Mouse (Mus musculus) gastrocnemius, postnatal 14 days (tissue): ENCODE results near the gene Dcp1a. TPM values are rescaled to one million over a fixed set of nuclear protein-coding genes. Genes with fewer than 3 reads are reported as not detected.

ENCODE experiments used
- DNase-seq: peaks from one replicate; pipeline ENCODE4 v3.0.0; 2021; ENCODE audit warnings: mixed read lengths
- intact Hi-C: fragments of 180-260 bp; cut with DNase I; formaldehyde crosslinking; loops from one replicate; pipeline ENCODE4 v1.15.1; 2025; ENCODE audit warnings: low total_unique reads
- long read RNA-seq, 2 experiments: library from polyadenylated mRNA; stranded (forward); transcript quantifications; one replicate each; pipeline ENCODE4 v2.0.0; 2021
- total RNA-seq, 2 experiments: library from RNA; stranded (reverse); gene quantifications; 2 replicates each; pipeline ENCODE4 v1.2.3; 2021

Gene Dcp1a
- 1 to 10 TPM; 8.3 to 8.4 TPM for total RNA-seq
- long read RNA-seq, experiment 1, partial matches to known transcripts, result 0 of 1 reads
- long read RNA-seq, experiment 1, other reads (novel, unspliced or antisense), result 1 of 1 reads
- long read RNA-seq, experiment 2, full-length matches to known transcripts, result 2 of 5 reads
- long read RNA-seq, experiment 2, partial matches to known transcripts, result 1 of 5 reads
- long read RNA-seq, experiment 2, other reads (novel, unspliced or antisense), result 2 of 5 reads

DNA sequence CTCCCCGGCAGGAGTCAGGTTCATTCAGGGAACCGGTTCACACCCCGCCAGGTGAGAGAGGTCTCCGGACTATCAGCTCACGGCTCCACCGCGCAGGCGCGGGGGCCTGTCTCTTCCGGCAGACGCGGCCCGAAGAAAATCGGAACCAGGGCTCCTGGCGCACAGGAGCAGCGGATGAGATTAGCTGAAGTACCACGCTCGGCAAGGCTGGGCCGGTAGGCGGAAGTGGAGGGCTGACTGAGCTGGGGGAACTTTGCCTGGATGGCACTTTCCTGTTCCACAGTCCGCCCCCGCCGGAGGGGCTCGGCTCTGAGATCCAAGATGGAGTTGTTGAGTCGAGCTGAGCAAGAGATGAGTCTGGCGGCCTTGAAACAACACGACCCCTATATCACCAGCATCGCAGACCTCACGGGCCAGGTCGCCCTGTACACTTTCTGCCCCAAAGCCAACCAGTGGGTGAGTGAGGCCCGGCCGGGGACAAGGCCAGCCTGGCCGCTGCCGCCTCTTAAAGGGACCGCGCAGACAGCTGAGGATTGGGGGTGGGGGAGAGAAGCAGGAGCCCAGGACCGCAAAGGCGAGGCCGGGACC is at the start of gene Dcp1a:
Dcp1a (plus strand) TSS at position 175 of the 588 bp plus-strand sequence.
- peak; percentile 95 for DNase-seq
- intact Hi-C loops, result no loop called here

DNA sequence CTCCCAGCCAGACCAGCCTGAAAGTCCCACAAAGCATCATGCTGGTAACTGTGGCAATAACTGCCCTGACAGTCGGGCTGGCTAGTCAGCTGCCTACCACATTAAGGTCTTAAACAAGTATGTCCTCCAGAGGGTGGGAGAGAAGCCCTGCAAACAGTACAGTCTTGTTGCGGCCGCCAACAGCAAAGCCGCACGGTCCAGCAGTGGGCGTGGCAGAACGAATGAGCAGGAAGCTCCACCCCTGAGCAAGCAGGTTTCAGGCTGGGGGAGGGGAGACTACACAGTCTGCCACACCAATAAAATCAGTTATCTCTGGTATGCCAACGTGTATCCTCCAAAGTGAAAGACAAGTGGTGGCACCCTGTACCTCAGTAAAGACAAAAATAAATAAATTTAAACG is 49.7 kb upstream of the Dcp1a start:
- peak; percentile 13 for DNase-seq
- intact Hi-C loops, result no loop called here

DNA sequence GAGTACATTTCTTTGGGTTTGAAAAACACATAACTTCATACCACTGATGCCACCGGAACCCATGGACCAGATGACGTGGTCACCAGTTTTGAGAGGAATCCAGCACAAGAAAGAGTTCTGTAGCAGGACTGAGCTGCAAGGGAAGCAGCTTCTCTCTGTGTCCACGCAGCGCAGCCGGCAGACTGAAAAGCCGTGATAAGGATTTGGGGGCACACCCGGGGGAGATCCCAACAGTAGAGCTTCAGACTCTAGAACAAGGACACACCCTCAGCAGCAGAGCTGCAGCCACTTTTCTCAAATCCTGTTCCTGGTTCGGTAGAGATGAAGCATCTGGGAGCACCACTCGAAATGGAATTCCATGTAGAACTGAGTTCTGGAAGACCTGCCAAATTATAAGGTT is 49.3 kb upstream of the Dcp1a start:
- DNase-seq, result no peak
- intact Hi-C loops, result no loop called here

DNA sequence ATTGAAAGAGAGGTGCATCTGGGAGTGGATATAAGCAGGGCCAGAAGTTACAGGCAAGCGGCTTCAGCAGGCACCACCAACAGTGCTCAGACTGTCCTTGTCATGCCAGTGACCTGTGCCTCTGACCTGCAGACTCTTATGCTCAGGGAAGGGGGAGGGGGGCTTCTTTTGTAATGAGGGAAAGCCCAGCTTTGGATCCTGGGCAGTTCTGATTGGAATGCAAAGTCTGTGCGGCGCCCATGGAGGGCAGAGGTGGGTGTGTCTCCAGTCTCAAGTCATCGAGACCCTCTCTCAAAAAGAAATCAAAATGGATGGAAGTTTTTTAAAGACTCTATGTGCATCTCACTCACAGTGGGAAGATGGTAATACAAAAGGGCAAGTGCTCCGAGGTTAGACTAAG is 48.9 kb upstream of the Dcp1a start:
- intact Hi-C loops, result no loop called here
- no peak for DNase-seq

DNA sequence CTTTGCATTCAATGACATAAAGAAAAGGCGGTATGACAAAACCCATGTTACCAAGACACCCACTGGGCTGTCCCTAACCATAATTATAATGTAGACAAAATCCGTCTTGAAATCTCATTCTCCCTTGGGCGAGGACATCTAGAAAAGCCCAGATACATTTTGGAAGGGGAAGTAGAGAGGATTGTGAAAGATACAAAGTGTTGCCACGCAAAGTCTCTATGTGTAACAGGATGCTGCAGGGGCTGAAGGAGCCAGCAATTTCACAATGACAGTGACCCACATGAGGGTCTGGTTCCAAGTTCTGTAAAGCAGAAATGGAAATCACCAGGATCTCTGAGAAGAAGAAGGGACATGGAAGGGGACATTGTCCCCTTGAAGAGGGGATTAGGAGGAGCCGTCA is 44.0 kb upstream of the Dcp1a start:
- no peak for DNase-seq
- intact Hi-C loops, result no loop called here

DNA sequence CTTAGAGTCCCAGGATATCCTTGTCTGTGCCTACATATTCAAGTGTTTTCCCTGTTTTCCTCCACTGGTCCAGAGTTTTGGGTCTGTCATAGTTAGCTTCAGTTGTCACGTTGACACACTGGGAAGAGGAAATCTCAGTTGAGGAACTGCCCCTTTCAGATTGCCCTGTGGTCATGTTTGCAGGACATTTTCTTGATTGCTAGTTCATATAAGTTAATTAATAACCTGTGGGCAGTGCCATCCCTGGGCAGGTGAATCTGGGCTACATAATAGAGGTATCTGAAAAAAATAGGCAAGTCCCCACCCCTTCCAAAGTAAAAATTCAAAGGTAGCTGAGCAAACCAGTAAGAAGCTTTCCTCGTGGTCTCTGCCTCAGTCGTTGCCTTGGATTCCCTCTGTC is 39.4 kb upstream of the Dcp1a start:
- DNase-seq, result no peak
- intact Hi-C loops, result no loop called here

DNA sequence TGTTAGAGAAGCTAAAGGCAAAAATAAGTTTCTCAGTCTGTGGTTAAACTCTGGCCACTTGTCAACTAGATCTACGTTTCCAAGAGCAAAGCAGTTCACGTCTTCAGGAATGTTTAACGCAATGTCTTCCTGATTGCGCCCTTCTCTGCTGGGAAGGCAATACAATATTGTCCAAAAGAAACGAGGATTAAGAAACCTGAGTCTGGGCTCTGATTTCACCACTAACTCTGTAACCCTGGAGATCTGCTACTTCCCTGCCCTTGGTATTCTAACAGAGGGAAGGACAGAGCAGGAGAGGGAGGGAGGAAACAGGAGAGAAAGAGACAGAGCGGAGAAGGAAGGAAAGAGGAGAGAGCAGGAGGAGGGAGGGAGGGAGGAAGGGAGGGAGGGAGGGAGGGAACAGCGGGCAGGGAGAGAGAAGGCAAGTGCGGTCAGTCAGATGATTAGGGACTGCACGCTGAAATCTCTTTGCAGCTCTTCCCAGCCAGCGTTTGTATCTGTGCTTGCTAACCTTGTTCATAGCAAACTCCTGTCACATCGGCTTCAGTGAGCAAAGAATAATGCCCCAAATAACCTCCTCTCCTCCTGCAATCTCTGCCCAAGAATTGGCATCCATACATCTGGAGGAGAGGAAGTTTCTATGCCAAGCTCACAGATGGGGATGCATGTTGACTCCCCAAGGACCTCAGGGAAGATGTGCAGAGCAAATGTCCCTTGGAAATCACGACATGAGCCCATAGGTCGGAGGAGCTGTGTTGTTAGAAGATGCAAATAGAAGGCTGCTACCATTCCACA is 23.3 kb upstream of the Dcp1a start:
- intact Hi-C loops, result no loop called here
- DNase-seq, result no peak

DNA sequence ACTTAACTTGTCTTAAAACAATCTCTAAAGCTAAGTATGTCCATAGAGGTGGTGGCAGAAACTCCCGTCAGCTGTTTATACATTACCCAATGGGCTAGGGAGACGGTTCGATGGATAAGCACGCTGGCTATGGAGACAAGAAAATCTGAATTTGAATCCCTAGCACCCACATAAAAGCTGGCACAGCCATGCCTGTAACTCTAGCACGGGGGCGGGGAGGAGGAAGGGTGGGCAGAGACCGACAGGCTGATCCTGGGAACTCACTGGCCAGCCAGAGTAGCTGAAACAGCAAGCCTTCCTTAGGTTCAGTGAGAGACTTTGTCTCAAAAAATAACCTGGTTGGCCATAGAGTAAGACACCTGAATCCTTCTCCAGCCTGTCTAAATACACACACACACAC is 21.9 kb upstream of the Dcp1a start:
- no peak for DNase-seq
- intact Hi-C loops, result no loop called here

DNA sequence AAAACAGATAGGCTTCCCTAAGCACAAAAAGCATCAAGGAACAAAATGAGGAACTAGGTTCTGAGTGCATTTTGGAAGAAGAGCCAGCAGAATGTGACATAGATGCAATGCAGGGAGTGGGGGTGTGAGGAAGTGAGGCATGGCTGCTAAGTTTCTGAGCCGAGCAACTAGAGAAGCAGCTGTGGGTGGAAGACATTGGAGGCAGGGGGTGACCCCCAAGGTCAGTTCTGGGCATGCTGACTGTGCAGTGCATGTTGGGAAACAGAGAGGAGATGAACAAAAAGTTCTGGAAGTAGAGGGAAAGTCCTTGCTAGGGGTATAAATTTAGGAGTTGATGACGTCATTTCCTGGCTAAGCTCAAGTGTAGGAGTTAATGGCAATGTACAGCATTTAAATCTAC is 21.4 kb upstream of the Dcp1a start:
- intact Hi-C loops, result no loop called here
- DNase-seq, result no peak

DNA sequence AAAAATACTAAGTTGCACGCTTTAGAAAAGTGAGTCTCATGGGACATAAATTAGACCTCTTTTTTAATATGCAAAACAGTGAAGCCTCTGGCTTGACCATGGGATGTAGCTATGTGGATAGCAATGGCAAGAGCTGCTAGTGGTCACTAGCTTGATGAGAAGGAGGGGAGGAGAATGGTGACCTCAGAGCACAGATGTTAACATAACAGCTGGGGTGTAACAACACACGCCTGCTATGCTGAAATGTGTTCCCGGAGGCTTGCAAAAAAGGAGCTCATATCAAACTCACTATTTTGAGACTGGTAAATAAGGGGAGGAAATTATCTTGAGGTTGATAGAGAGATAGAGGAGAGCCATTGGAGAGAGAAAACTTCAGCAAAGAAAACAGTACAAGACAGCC is 20.5 kb upstream of the Dcp1a start:
- DNase-seq, result no peak
- intact Hi-C loops, result no loop called here

DNA sequence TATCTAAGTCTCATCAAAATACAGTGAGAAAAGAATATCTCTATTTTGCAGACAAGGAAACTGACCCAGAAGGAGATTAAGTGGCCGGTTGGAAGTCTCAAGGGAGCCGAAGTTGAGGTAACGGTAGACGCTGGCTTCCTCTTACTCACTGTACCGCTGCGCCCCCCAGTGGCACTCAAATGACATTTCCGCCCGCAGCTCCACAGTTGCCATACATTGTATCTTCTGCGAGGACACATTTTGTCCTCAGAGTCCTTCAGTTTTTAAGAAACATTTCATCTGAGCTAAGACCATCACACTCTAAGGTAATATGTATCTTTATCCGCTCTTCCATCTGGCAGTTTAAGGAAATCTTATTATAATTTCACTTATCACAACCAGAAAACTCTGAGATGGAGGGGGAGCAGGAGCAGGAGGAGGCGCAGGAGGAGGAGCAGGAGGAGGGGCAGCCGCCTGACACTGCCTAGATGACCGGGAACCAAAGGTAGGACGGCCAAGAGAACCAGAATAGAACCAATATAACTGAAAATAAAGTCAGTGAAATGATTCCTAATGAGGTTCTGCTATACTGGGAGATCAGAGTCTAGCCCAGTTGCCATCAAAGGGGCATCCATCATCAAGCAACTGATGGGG is 19.3 kb upstream of the Dcp1a start:
- intact Hi-C loops, result loop anchor here (2.0 kb wide), 1 partner anchor 323 kb away; no protein-coding TSS in a partner anchor

DNA sequence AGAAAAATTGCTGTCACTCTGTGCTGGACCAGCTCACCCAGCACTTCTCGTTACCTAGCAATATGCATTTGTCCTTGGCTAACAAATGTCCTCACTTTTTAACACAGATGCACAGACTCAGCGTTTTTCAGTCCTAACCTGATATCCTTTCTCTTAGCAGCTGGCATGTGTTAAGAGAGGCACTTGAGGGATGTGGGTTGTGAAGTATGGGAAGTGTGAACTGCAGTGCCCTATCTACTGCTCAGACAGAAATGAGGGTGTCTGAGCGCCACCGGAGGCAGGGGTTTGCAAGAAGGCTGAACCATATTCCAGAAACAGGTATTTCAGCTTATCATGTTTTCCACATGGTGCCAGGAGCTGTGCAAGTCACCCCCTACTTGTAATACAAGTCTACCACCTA is 16.0 kb upstream of the Dcp1a start:
- intact Hi-C loops, result no loop called here
- DNase-seq, result no peak

More for the DNA sequence above, 19.3 kb upstream of the Dcp1a start:
- peak; percentile 74 for DNase-seq

DNA sequence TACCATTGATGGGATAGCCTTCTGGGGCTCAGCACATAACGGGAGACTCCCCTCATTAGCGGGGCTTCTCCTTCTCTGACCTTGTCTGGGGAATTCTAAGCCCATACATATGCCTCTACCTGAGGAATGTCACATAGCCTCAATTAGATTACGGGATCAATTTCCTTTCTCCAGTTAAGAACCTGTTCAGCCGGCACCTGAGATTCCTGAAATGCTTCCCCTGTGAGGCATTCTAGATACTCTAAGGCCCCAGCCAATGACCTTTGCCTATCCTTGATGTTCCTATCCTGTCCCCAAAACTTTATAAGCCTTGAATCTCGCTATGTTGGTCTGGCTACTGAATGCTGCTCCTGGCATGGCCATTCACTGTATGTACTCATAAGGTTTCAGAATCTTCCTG is 5.7 kb upstream of the Dcp1a start:
- DNase-seq, result no peak
- intact Hi-C loops, result no loop called here

DNA sequence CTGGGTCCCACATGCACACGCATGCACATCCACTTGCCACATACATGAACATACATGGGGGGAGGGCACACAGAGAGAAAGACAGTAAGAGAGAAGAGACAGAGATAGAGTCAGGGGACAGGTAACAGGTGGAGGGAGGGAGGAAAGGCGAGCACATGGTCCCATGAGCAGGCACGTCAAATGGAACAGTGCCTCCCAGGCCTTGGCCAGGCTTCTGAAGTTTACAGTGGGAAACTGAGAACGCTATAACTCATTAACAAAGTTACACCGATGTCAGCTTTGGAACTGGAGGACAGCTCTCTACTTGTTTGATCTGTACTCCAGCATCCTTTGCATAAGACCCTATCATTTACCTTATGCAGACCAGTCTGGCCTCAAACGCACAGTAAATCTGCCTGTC is 4.9 kb upstream of the Dcp1a start:
- DNase-seq, result no peak
- intact Hi-C loops, result no loop called here

DNA sequence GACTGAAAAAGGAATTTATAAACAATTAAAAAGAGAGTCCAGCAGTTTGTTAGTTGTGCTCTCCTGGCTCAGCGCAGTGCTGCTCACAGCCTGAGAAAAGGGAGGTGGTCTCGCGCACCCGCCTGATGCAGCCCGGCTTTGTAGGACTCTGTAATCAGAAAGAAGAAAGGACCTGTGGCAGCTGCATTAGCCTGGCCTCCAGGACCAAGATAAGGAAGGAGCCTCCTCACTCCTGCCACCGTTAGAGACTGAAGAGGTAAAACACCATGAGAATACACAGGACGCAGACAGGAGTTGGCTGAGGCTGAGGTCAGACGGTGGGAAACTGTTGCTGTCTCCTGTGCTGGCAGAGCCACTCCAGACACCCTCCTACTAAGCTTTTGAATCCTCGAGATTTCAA is 12.0 kb downstream of the Dcp1a start, which contains the start of gene Cacna1d:
Cacna1d (minus strand) TSS at position 114 of the 400 bp plus-strand sequence.
- no peak for DNase-seq
- intact Hi-C loops, result no loop called here

DNA sequence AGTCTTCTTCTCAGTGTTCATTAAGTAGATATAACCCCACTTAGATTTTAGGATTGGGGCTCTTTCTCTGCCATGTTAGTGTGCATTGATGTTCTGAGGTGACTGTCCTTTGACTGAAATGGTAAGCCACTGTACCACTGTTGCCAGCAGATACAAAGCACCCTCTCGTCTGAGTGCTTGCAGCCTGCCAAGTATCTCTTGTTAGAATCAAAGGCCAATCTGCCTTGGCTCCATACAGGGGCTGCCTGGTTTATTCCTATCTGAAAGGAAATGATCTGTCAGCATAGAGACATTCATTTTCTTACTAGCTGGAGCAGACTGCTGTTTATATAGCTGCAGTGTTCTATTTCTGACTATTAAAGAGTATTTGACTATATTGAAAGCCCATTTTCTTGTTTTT is 13.9 kb downstream of the Dcp1a start:
- no peak for DNase-seq

DNA sequence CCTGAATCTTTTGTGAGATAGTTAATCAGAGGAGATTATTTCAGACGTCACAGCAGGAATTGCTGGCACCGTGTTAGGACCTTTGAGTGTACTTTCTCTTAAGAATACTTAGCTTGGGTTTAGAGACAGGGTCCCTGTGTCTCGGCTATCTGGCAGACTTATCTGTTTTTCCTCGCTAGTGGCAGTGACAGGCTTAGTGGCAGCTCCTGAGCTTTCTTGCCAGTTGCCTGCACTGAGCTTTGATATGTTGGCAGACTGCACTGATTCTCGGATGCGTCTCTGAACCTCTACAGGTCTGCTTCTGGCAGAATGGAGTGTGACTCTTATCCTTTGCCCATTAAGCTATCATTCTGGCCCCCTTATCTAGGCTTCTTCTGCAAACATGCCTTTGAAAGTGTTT is 15.7 kb downstream of the Dcp1a start:
- intact Hi-C loops, result no loop called here
- no peak for DNase-seq

More for the DNA sequence above, 13.9 kb downstream of the Dcp1a start:
- intact Hi-C loops, result no loop called here

DNA sequence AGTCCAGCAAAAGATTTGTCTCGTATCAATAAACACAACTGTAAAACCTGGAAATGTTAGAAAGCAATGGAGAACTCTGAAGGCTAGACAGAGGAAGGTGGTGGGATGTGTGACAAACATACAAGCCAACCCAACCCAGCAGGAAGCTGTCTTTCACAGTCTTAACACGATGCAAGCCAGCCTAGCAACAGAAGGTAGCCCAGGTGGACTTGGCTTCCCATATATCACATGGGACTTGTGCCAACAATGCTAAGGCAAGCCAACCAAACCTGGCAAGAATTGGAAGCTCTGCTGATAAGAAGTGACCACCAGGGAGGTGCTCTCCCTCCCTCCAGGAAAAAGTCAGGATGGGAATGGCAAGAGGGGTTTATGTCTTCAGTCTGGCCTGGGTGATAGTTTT is 18.9 kb downstream of the Dcp1a start:
- DNase-seq, result no peak
- intact Hi-C loops, result no loop called here

DNA sequence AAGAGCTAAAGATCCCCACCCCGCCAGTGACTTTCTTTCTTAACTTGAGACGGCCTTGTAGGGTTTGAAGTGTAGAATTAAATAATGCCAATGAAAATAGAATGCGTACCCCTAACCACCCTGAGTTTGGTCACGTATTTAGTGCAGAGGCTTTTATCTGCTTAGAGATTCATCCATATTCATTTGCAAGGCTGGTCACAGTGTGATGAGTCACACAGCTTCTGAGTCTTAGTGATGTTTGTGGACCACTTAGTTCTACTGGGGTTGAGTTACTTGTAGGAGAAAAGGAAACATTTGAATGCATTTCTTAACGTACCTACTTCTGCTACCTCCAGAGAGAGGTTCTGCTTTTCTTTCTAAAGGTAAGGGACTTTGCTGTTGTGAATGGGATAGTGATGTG is 25.7 kb downstream of the Dcp1a start:
- intact Hi-C loops, result no loop called here
- DNase-seq, result no peak

DNA sequence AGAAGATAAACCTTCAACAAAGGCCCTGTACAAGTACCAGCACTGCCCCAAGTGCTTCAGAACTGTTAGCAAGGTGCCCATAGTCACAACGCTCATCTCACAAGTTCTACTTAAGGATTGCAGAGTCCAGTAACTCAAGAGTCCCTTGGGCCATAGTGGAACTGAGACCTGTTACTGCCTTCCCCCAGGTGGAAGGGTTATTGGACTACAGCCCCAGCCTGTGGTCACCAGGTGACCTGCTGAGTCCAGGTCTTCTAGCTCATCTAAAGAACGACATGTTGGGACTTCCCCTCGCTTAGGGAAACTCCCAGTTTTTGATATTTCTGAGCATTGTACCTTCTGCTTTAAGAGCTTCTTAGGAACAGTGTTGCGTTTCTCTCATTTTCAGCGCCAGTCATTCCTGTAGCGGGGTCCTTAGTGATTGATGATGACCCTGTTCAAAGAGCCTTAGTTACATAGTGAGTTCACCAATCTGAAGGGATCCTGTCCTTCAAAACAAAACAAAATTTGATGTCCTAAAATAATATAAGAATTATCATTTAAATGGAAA is 31.0 kb downstream of the Dcp1a start:
- intact Hi-C loops, result no loop called here
- no peak for DNase-seq
